Mouse (Mus musculus) urinary bladder, postnatal 14 days (tissue): Measurements from ENCODE around the gene Nxpe4.
"Not testable (repeated sequence)": the region's sequence is repeated elsewhere in the genome, so short reads cannot be mapped to it uniquely, and the experiment has no call there.

Source experiments
- DNase-seq: peaks from one replicate; pipeline ENCODE4 v3.0.0; 2021; ENCODE audit warnings: low spot score

Nxpe4 gene

DNA sequence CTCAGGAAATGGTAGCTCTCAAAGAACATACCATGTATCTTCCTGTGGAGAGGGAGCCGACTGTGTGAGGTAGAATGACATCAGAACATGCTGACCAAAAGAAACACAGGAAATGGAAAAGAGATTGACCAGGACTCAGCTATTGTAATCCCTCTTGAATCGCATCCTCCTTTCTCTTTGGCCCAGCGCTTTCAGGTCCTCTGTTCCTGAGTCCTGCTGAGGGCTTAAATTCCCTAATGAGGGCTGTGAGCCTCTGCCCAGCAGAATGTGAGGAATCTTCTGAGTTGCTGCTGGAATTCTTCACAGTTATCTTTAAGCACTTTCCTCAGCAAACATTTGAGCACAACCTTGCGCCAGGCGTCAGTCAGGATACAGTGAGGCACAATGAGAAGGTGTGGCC is 78.6 kb downstream of the Nxpe4 start:
- no peak for DNase-seq

DNA sequence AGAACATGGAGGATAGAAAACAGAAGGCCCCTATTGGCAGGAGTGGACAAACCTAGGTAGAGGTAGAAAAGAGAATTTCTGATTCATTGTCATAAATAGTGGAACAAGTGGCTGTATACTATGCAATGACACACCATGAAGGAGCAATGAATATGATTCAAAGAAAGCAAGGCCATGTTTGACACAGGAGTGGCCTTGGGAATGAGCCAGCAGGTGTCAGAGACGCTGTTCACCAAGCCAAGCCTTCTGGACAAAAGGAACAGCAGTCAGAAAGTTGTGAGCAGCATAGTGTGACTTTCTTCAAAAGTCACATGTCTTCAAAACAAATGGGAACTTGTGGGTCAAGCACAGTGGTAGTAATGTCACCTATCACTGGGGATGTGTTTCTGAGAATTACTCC is 80.0 kb downstream of the Nxpe4 start:
- no peak for DNase-seq

DNA sequence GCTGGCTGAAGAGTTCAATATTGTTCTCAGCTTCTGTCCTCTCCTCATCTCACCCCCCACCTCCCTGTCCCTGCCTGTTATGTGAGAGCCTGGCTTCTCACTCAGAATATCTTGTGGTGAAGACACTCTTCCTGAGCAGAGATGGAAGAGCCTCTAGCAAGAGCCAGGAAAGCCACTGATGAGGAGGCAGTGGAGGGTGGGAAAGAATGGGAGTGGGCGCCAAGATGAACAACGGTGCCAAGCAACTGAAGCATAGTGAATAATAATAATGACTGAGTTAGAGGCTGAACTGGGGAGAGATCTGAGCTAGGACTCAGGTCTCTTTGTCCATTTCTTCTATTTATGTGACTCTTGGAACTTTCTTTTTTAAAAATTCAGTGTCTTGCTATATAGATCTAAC is 80.9 kb downstream of the Nxpe4 start:
- DNase-seq: no peak

DNA sequence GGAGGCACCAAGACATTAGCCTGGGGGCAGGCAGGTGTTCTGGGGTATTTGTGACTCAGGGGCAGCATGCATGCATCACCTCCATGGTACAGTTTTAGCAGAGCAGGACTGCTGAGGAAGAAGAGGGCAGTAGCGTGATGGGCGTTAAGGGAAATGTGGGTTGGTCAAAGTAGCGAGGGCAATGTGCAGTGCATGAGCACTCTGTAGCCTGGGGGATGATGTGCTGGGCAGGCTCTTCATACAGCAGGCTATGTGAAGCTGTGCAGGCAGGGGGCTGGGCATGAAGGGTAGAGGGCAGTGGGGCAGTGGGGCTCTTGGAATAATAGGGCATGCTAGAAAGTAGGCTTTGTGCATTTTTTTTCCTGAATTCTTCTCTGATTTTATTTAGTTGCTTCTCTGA is 82.4 kb downstream of the Nxpe4 start:
- DNase-seq: no peak

DNA sequence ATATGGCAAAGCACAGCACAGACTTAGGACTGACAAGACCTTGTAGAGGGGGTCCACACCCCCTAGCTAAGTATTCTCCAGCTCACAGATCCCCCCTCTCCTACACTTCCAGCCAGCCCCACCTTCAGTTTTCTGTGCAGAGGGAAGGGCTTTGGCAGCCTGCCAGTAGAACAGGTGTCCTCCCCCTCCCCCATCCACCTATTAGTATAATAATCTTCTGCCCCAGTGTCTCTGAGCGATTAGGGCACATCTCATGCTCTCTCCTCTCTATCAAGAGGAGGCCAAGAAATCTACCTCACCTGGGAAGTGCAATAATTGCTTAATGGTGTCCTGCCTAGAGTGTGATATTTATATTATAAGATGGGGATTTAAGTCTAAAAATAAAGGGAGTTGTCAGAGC is 83.7 kb downstream of the Nxpe4 start:
- DNase-seq: no peak

DNA sequence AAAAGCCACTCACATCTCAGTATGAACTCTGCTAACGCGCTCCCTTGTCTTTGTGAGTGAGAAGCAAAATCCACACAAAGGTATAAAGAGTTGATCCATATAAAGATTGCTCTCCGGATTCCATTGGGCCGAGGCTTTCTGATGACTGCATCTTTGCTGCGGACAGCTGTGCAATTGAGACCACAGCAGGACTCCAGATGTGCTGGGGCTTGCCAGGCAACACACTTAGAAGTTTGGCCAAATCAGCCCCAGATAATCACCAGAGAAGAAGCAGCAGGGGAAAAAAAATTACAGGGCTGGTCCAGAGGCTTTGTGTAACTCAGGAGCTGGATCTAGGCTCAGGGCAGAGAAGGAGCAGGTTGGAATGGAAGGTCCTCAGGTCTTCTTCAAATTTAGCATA is 85.5 kb downstream of the Nxpe4 start:
- DNase-seq: no peak

DNA sequence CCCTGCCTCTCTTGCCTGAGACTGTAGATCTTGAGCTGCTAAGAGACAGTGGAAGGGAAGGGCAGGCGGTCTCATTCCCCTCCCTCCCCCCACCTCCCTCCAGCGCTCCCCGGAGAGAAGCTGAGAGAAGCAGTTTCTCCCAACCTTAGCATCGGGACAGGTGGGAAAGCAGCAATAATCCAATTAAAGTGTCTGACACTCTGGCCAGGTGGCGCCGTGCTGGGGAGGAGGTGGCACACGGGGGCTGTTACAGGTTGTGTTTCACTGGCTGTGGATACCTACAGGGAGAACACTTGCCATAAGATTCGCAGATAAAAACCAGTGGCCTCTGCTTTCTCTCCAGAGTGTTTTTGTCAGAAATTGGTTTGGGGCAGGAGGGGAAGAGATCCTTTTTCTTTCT is 90.4 kb downstream of the Nxpe4 start:
- no peak for DNase-seq

DNA sequence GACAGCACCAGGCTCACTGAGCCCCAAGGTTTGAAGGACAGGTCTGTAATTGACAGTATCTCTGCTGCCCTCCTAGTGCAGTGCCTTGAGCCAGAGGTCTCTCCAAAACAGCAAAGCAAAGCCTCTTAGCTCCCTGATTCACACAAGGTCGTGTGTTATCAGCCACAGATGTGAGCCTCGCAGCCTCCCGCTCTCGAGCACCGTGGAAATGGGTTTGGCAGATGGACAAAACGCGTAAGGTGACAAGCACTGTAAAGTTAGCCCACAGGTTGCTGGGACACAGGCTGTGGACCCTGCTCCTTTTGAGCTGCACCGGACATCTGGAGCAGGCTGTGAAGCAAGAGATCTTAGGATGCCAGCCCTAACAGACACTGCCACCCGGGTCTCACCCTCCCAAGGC is 95.2 kb downstream of the Nxpe4 start:
- no peak for DNase-seq

DNA sequence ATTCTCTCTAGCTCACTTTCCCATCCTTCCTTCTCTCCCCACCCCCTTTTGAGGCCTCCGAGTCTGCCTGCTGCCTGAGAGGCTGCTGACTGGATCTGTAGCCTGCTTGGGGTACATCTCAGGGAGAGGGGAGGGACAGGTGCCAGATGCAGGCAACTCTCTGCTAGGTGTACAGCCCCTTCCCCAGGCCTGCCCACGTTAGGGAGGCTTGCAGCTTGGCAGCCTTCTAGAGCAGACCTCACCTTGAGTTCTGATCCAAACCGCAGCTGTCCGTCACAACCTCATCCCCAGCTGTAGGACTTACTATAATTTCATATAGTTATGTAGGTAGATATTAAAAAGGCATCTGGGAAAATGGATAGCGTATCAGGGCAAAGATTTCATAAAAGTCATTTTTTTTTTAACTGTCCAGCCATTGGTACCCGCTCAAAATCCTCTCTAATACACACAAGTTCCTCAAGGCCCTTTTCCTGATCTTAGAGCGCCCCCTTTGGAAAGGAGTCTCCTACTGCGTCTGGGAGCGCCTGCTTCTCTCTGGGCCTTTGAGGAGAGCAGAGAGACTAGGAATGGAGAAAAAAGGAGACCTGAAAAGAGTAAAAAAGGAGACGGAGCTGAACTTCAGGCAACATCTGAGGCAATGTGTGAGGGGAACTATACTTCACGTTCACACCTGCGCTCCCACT is 96.1 kb downstream of the Nxpe4 start:
- peak; percentile 35 for DNase-seq

DNA sequence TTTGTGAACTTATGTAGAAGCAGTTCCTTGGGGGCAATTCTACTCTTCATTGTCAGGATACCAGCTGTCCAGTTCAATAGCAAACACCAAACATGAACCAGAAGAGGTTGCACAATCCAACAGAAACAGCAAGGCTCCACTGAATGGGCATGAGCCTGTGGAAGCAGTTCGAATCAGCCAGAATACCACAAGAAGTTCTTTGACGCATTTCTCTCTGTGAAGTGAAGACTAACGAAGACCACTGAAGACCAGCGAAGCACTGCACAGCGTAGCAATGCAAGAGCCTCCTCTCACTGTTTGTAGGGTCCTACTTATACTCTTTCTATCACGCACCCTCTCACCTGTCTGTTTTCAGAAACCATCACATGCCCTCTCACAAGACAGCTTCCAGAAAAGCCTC is 102.8 kb downstream of the Nxpe4 start:
- no peak for DNase-seq

DNA sequence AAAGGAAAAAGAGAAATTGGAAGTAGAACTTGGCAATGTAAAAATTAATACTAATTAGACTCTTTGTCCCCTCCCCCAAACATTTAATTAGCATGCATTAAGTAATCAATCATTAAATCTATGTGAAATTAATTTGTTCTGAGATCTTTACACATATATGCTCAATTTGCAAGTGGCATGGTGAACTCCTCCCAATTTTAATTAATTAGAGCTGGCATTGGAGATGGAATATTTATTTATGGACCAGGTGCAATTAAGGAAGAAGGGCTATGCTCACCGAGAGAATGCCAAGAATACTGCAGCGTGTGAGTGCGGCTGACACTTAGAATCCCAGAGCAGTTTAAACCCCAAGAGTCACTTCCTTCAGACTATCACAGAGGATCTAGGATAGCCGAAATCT is 103.7 kb downstream of the Nxpe4 start:
- DNase-seq: no peak

DNA sequence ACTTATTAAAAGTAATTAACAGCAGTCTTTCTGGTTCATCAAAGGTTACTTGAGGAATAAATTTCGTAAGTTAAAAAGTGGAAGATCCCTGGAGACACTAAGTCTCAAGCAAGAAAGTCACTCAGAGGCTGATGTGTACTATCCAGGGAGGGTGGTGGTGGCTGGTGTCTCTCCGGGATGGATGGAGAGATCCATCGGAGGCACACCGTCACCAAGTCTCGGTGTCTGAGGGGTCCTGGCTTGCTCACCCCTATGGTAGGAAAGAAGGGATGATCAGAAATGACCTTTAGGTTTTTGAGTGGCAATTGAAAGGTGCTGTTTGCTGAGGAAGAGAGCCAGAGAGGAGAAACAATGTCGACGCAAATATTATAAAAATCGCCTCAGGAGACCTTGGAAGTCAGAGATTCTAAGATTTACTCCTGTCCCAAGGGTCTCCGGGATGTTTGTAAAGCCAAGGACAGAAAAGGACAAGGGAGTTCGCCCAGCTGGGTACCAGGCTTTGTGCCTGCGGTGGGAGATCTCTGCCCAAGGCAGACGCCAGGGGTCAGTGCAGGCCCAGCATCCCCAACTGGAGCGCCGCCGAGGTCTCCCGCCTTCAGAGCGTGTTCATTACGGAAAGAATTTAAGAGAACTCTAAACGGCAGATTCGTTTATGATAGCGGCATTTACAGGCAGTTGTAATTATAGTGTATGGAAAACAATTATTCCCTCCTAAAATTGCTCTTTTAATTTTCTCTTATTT is 104.6 kb downstream of the Nxpe4 start:
- peak; percentile 80 for DNase-seq

DNA sequence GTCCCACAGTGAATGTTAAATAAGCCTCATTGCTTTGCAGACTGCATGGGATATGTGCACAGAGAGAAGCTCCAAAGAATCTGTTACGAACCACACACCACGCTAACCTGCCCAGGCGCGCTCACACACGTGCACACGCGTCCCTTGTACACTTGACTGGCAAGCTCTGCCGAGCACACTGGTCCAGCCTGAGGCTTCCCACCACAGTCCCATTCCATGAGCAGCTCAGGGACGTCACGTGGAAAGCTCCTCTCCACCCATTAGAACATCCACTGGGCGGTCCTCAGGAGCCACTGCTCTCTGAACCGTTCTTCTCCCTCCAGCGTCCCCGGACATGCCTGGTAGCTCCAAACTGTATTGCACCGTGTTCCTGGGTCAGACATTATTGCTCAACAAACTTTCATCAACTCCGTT is 105.2 kb downstream of the Nxpe4 start:
- peak; percentile 38 for DNase-seq

DNA sequence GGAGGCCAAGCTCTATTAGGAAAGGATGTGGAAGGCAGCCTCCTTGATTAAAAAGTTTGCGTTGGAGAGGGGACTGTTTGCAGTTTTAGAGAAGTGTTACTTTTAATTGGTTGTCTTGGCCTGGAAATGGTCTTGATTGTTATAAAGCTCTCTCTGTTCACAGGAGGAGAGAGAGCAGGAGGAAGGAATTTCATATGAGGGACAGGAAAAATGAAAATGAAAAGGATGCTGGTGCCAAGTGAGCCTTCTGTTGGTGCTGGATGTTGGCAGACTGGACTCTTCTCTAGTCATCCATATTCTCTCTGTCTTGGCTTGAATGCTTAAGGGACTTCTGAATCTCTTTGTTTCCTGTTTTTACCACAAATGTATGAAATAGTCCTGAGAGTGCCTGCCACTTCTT is 106.1 kb downstream of the Nxpe4 start:
- no peak for DNase-seq

DNA sequence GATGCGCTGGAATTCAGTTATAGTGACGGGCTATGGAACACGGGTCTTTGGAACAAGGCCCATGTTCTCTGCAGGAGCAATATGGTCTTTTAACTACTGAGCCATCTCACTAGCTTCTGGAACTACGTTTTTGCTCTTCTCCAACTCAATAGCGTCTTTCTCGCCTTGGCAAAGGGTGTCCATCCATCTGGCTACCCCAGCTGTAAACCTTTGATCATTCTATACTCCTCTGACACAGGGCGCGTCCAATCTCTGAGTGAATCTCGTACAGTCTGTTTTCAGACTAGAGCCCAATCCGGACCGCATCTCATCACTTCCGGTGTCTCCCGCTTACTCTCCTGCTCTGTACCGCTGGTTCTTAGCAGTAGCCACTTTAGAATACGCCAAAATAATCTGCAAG is 115.0 kb downstream of the Nxpe4 start:
- no peak for DNase-seq

DNA sequence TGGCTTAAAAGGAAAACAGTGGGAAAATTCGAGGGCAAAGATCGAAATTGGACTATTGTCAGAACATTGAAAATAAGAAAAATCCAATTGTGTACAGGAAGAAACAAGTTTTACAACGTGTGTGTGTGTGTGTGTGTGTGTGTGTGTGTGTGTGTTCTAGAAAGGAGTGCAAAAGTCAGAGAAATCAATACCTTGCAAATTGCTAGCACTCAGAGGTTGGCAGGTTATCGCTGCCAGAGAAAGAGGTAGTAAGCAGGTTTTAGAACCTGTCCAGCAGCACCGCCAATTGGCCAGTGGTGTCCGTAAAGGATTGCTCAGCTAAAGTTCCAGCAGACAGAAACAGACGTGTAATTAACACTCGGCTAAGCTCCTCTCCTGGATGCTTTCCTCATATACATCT is 122.4 kb downstream of the Nxpe4 start:
- no peak for DNase-seq

DNA sequence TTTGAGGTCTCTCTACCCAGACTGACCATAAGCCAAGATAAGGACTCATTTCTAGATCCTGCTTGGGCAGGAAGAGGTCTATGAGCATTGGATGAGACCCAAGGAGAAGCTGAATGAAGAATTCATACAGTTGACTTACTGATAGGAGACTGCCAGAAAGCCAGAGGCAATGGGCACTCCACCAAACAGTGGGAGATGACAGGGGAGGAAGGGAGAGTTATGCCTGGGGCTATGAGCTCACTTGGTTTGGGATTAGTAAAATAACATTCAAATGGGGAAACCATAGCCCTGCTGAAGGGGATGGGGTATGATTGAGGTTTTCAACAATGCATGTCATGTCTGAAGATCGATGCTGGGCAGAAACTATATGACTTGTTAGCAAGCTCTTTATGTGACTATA is 128.5 kb downstream of the Nxpe4 start:
- peak; percentile 57 for DNase-seq

DNA sequence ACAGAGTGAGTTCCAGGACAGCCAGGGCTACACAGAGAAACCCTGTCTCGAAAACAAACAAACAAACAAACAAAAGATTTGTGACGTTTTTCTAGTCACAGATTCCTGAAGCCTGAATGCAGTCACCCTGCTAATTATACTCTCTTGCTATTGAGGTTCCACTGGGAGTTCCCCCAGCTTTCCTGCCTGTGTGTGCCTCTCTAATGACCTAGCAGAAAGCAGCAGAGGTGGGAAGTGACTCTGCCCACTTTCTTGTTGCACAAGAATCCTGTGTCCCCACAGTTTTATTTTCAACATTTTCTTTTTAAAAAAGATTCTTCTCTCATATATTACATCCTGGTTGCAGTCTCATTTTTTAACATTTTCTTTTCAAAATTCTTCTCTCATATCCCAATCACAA is 132.9 kb downstream of the Nxpe4 start:
- DNase-seq: no peak

DNA sequence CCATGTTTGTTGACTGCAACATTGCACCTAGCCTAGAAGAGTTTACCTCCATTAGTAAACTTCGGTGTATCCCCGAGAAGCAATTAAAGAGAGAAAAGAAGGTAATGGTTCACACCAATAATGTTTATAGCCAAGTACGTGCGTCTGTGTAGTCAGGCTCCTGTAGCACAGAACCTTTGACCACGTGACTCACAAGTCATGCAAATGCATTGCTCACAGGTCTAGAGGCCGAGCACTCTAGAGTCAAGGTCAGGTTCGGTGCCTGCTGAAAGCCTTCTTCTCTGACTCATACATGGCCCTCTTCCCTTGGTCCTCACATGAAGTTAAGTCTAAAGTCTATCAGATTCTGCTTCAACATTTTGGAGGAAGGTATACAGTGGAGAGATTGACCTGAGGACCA is 137.2 kb downstream of the Nxpe4 start:
- no peak for DNase-seq

DNA sequence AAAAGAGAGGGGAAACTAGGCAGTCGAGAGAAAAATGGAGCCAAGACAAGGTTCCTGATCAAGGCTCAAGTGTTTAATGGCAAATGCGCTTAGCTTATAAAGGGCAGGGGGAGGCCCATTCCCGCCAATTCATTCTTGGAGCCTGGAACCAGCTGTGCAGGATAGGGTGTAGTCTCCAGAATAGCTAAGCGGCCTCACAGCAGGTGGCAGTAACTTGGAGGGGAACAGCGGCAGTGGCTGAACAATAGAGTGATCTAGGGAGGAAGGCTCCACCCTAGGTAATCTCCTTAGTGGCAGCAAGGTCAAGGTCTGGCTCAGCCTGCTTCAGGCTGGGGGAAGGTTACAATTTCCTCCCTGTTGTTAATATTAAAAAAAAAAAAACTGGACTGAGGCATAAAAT is 141.7 kb downstream of the Nxpe4 start:
- not testable (repeated sequence) for DNase-seq

DNA sequence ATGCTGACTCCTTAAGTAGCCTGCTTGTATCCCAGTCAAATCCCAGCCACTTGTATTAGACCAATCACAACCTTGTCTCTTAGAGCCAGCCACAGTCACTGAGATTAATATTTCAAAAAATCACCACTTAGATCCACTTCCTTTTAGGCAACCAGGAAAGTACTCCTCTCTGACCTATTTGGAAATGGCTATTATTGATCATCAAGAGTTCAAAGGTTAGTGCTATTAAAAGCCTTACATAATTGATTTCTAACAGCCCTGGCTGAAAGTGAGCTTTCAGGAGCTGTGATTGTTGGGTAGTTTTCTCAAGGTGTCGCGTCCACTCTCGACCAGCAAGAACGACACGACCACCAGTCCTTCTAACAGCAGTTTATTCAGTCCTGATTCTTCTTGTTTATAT is 149.4 kb downstream of the Nxpe4 start:
- DNase-seq: no peak

DNA sequence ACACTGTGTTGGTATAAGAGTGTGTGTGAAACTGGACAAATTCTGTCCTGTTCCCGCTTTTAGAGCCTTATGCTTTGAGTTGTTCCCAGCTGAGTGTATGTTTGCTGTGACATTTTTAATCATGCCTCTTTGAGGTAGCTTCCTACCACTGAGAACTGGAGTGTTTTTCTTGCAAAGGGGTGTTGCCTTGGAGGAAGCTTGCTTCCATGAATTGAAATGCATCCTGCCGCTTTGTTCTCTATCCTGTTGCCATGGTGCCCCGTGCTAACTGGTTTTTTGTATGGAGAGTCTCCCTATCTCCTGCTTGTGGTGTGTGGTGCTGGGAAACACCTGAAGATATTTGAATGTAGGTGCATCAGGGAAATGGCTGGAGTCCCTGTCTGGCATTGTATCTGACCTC is 152.4 kb downstream of the Nxpe4 start:
- no peak for DNase-seq

DNA sequence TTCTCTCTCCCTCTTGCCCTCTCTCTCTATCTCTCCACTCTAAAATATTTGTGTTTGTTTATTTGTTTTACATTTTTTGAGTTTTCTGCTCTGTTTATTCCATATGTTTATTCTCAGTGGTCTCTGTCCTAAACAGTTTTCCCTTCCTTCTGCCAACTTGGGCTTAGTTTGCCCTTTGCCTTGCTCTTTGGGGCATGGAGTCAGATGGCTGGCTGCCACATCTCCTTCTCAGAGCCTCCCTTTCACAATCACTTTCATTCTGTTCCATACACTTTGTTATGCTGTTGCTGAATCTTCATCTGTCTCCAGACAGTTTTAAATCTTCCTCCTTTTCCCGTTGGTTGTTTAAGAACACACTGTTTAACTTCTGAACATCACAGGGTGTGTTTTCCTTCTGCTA is 154.0 kb downstream of the Nxpe4 start:
- no peak for DNase-seq

DNA sequence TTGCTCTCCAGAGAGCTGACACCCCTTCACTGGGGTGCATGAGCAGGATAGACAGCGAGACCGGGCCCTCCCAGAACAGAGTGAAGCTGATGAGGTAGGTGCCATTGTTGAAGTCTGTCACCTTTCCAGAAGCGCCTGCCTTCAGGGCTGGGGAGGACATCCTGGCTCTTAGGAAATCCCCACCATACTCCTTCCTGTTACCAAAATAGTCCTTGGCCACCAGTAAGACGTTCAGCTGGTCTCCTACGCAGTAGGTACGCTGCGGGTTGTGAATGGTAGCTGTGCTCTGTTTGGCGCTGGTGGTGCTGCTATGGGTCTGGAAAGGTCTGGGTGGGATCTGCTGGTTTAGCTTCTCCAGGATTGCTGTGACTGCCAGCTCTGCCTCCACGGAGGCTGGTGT is 164.5 kb downstream of the Nxpe4 start:
- DNase-seq: no peak
